Mouse (Mus musculus) gastrocnemius, adult 2 months (tissue): ENCODE results near the gene Sh3glb2. TPM values are rescaled to one million over a fixed set of nuclear protein-coding genes. Genes with fewer than 3 reads are reported as not detected.

Source experiments
- DNase-seq: peaks from one replicate; pipeline ENCODE4 v3.0.0; 2022
- H3K27ac ChIP-seq: fragments of 200-600 bp; 2 replicates; pipeline ENCODE4 v1.8.1; 2022; ENCODE audit warnings: mild to moderate bottlenecking
- H3K4me3 ChIP-seq: fragments of 200-600 bp; 2 replicates; pipeline ENCODE4 v1.8.1; 2022; ENCODE audit warnings: mild to moderate bottlenecking, moderate library complexity
- CTCF ChIP-seq: fragments of 200-600 bp; IDR thresholded peaks from 2 replicates; pipeline ENCODE4 v1.8.1; 2022; ENCODE audit warnings: antibody characterized with exemption, mild to moderate bottlenecking, moderate library complexity
- intact Hi-C: fragments of 180-260 bp; cut with DNase I; formaldehyde crosslinking; loops from one replicate; pipeline ENCODE4 v1.15.1; 2025
- microRNA-seq: library from miRNA; unstranded; fragments of <30 nt; microRNA quantifications from one replicate; pipeline ENCODE4 v1.2.0, GENCODE M21; 2021
- total RNA-seq, 2 experiments: library from RNA; stranded (reverse); gene quantifications; 2 replicates each; pipeline ENCODE4 v1.2.3; 2021

Gene Sh3glb2
- total RNA-seq, 2 experiments from 2014 or later, result 12.7 to 18.8 TPM

DNA sequence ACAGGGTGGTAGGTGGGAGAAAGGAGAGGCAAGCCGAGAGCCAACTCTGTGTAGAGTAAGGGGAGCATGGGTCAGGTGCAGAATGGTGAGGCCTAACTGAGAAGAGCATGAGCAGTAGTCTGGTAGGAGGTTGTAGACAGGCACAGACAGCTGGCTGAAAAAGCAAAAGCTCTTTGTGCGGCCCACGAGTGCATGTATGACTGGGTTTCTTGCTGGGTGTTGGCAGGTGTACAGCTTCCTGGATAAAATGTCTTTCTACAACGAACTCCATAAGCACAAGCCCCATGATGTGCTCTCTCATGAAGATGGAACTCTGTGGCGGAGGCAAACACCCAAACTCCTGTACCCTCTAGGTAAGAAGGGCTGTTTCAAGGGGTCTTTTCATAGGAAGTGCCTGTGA is 42.2 kb downstream of the Sh3glb2 start:
- no peak for DNase-seq
- no peak for TF ChIP-seq CTCF
- no peak overlapping the region for H3K4me3 ChIP-seq
- intact Hi-C loops, result no loop called here
- no peak overlapping the region for H3K27ac ChIP-seq

DNA sequence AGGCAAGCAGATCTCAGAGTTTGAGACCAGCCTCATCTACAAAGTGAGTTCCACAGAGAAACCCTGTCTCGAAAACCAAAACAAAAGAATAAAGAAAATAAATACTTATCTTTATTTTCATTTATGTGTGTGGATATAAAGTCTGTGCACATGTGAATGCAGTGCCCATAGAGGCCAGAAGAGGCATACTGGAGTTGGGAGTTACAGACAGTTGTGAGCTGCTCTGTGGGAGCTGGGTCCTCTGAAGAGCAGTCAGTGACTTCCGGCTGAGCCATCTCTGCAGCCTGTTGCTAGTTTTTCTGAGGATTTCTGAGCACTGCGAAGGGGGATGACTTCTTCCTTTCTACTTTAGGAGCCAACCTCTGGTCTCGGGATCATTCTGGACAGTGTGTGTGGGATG is 43.0 kb downstream of the Sh3glb2 start:
- DNase-seq, result no peak
- TF ChIP-seq CTCF, result no peak

DNA sequence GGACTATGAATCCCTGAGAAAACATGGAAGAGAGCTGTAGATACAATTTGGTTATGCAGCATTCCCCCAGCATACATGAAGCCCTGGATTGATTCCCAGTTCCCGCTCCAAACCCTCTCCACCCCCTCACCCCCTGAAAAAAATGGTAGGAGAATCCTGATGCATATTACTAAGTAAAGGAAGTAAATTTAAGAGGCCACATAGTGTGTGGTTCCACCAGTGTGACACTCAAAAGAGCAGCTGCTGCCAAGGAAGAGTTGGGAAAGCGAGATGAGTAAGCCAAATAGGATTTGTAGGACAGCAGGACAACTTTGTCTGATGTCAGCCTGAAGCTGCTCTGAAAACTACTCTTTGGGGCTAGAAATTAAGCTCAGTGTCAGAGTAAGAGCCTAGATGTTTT is 47.7 kb downstream of the Sh3glb2 start:
- no peak overlapping the region for H3K27ac ChIP-seq
- DNase-seq, result no peak
- intact Hi-C loops, result no loop called here
- no peak overlapping the region for H3K4me3 ChIP-seq
- no peak for TF ChIP-seq CTCF

More for the DNA sequence above, 43.0 kb downstream of the Sh3glb2 start:
- intact Hi-C loops, result no loop called here
- no peak overlapping the region for H3K4me3 ChIP-seq
- H3K27ac ChIP-seq, result no peak overlapping the region

DNA sequence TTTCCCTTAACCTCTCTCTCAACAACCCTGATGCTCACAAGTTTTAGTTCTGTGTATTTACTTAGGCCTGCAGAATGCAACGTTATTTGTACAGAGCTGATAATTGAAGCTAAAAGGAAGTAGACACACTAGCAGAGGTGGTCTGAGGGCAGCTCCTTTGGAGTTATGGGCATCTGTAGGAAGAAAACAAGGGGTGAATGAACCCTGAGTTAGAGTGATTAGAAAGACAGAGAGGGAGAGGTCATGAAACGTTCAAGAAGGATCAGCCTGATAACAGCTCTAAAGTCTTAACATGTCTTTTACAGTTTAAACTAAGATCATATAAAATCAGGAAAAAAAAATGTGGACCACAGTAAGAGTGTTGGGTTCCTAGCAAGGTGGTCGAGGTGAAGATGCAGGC is 49.8 kb downstream of the Sh3glb2 start:
- H3K4me3 ChIP-seq, result no peak overlapping the region
- DNase-seq, result no peak
- no peak for TF ChIP-seq CTCF
- H3K27ac ChIP-seq, result no peak overlapping the region
- intact Hi-C loops, result no loop called here

DNA sequence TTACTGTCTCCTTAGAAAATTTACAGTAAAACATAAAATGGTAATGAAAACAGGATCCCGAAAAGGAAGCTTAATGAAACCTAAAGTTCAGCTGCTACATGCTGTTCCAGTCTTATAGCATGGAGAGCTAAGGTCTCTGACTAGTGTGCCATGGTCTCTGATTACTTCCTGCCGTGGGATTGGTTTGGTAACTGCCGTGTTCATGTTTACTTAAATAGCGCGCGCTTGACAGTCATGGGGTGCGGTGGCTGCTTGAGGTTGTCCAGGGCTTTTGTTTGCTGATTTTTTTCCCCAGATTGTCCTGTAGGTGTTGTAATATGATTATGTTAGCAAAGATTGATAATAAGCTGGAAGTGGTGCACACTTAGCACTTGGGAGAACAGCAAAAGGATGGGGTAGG is 53.0 kb downstream of the Sh3glb2 start:
- no peak for TF ChIP-seq CTCF
- intact Hi-C loops, result no loop called here

DNA sequence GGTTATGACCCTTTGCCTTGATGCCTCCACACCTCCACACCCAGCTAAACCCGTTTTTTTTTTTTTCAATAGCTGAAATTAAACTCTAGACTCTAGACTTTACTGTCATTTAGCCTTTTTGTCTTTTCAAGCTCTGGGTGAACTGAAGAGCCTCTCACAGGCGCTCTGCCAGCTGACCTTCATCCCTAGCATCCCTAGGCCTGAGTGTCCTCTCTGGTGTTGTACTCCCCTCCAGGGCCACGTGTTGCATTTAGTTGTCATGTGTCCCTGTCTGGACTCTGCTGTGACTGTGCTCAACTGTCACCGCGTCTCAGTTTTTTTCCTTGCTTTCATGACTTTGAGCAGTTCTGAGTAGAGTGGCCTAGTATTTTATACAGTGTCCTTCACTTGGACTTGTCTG is 59.2 kb downstream of the Sh3glb2 start:
- intact Hi-C loops, result no loop called here
- no peak for DNase-seq

More for the DNA sequence above, 53.0 kb downstream of the Sh3glb2 start:
- DNase-seq, result no peak
- no peak overlapping the region for H3K4me3 ChIP-seq
- H3K27ac ChIP-seq, result no peak overlapping the region

DNA sequence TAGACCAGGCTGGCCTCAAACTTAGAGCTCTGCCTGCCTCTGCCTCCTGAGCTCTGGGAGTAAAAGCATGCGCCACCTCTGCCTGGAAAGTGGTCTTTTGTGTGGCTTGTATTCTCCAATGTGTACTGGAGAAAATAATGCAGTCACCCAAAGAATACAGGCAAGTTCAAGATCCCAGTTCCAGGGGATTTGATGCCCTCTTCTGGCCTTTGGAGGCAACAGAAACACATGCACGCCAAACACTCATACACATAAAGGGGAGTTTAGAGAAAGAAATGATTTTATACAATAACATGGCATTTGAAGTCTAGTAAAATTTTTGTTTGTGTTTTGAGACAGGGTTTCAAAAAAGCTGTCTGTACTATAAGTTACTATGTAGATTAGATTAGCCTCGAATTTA is 59.6 kb downstream of the Sh3glb2 start:
- no peak for DNase-seq
- Histone ChIP-seq H3K27ac (no peak overlapping the region), H3K4me3 (no peak overlapping the region)
- intact Hi-C loops, result no loop called here
- peak; percentile 50 for TF ChIP-seq CTCF

More for the DNA sequence above, 59.2 kb downstream of the Sh3glb2 start:
- TF ChIP-seq CTCF, result no peak
- Histone ChIP-seq H3K4me3 (no peak overlapping the region), H3K27ac (no peak overlapping the region)

Small RNAs within 50 kb of the gene (microRNA-seq; reads per million reads assigned to microRNA genes)
- gene Gm47292, result not detected

Other genes with a start within 250 kb of the Sh3glb2 start
- gene Zer1, start 234.8 kb downstream of the Sh3glb2 start, total RNA-seq, result 10 to 100 TPM; 23.1 to 25.2 TPM
- gene Tbc1d13, start 225.6 kb downstream of the Sh3glb2 start, total RNA-seq, result 10 to 100 TPM; 12.9 to 17.5 TPM
- gene Endog, start 187.8 kb downstream of the Sh3glb2 start, total RNA-seq, result 10 to 100 TPM; 50.8 to 67.6 TPM
- 1 to 10 TPM; 4.2 to 4.5 TPM for gene Spout1, start 180.9 kb downstream of the Sh3glb2 start, total RNA-seq
- 10 to 100 TPM; 23.4 to 30.3 TPM for gene Kyat1, start 153.5 kb downstream of the Sh3glb2 start, total RNA-seq
- gene Lrrc8a, start 121.6 kb downstream of the Sh3glb2 start, total RNA-seq, result 10 to 100 TPM; 19.6 to 37.9 TPM
- gene Gm28035, start 118.8 kb downstream of the Sh3glb2 start, total RNA-seq, result 1 to 10 TPM; 1.1 to 1.4 TPM
- 10 to 100 TPM; 27.8 to 34.5 TPM for gene Phyhd1, start 93.1 kb downstream of the Sh3glb2 start, total RNA-seq
- 1 to 10 TPM in 1 of 2 experiments, not detected in 1; 1.8 TPM for gene Gm28038, start 78.3 kb downstream of the Sh3glb2 start, total RNA-seq
- 10 to 100 TPM; 20.2 to 21.0 TPM for gene Dolk, start 73.0 kb downstream of the Sh3glb2 start, total RNA-seq
- gene Nup188, start 72.9 kb downstream of the Sh3glb2 start, total RNA-seq, result 1 to 10 TPM; 8.4 to 9.9 TPM
- 10 to 100 TPM; 15.5 to 39.0 TPM for gene Miga2, start 4.9 kb upstream of the Sh3glb2 start, total RNA-seq
- 1 to 10 TPM; 5.3 to 6.1 TPM for gene Dolpp1, start 32.9 kb upstream of the Sh3glb2 start, total RNA-seq
- 100 to 1,000 TPM; 362 to 422 TPM for gene Crat, start 56.5 kb upstream of the Sh3glb2 start, total RNA-seq
- gene Ptpa, start 56.7 kb upstream of the Sh3glb2 start, total RNA-seq, result 10 to 100 TPM; 48.9 to 86.1 TPM
- gene Ier5l, start 114.9 kb upstream of the Sh3glb2 start, total RNA-seq, result 1 to 10 TPM in 1 of 2 experiments, under 1 TPM in 1; 0.97 to 1.1 TPM
- gene Cstad, start 235.7 kb upstream of the Sh3glb2 start, total RNA-seq, result 1 to 10 TPM in 1 of 2 experiments, under 1 TPM in 1; 0.47 to 1.8 TPM